Mouse (Mus musculus) thymus, postnatal 36 days (tissue): ENCODE results near the gene Syt9.

ENCODE experiments used
- DNase-seq, 2 experiments: peaks; one replicate each; pipeline ENCODE4 v3.0.0; 2022; ENCODE audit warnings: mixed read lengths in 2 of 2

The Syt9 gene

DNA sequence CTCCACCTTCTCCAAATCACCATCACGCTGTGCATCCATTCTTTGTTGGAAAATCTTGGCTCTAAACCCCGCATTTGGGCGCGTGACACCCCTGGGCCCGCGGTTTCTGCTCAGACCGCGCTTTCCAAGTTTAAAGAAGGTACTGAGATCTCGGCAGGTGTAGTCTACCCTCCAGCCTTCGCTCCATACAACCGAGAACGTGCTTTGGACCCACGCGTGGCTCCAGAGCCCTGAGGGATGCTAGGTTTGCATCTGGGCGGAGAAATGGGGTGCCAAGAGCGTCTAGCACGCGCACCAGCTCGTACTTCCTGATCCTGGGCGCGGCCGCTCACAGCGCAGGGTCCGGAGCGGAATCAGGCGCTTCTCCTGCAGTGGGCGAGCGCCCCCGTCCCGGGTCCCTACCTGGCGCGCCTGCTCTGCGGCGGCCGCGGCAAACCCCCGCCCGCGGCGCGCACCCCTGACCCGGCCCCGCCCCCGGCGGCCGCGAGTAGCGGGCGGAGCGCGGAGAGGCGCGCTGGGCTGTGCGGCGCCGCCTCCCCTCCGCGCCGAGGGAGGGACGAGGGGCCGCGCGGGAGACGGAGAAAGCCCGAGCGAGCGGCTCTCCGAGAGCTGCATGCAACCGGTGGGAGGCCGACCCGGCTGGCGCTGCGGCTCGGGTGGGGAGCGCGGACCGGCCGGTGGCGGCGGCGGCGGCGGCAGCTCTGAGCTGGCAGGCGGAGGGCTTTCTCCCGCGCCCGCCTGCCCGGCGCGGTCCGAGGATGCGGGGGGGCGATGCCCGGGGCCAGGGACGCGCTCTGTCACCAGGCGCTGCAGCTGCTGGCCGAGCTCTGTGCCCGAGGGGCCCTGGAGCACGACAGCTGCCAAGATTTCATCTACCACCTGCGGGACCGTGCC lies at the start of gene Syt9:
Gene Syt9, plus strand, starts transcription at position 497 of the 894 bp plus-strand sequence.
- peak; percentile 1 to 9 for DNase-seq

- no peak for DNase-seq
Observed at GRCm38 (mm10) chr7:107339013-107339412, 31.5 kb upstream of the Syt9 start.

DNA sequence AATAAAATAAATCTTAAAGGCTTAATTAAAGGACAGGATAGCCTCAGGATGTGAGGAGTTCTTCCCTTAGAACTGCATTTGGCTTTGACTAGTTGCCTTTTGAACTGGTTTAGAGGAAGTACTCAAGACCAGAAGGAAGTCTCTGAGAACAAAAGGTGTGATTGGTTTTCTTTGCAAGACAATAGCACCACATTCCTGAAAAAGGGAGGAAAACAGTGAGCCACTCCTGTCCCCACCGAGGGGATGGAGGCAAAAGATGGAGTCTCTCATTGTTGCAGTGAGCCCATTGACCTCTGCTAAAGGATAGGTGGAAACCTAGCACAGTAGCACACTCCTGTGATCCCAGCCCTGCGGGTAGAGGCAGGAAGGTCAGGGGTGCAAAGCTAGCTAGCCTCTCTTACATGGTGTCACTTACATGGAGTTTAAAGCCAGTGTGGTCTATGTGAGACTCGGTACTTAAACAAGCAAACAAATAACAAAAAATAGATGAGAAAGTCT lies 30.9 kb upstream of the Syt9 start:
- no peak for DNase-seq

- DNase-seq, result no peak
Observed at GRCm38 (mm10) chr7:107340221-107340620, 30.3 kb upstream of the Syt9 start.

DNA sequence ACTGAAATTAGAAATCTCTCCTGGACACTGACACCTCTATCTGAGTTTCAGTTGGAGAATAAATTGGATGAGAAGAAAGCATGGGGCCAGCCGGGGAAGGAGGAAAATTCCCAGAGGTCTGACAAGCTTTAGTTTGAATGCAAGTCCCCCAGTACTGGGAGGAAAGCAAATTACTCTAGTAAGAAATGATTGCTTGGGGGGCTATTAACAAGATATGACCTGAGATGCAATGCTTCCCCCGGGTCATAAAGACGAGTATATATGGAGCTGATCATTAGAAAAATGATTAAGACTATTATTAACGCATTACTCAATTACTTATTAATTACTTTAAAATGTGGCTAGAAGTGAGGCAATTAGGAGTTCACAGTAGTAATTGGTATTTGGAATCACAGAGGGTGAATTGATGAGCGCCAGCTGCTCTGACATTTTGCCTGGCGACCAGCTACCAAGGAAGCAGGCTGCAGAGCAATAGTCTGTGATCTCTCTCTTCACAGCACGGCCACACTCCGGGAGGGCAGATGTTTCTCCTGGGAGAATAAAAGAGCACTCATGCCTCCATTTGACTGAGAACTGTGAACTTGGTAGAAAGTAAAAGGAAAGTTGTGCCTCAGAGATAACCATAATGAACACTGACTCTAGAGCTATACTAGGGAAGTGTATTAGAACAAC lies 28.9 kb upstream of the Syt9 start:
- DNase-seq, result no peak

- no peak for DNase-seq
Observed at GRCm38 (mm10) chr7:107349201-107349600, 21.3 kb upstream of the Syt9 start.

DNA sequence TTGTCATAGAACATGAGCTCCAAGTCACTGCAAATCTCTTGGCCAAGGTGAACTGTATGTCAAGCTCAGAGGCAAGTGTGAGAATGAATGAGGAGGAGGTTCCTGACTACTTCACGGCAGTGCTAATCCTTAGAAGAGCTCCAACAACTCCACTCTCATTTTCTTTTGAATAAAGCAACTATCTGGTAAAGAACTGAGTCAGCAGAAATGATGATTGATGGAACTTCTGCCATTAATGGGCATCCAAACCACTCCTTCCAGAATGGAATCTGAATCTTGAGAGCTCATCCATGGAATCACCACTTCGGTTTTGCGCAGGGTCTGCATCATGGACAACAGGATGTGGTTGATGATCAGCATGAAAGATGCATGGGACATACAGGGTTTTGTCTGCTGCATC lies 8.4 kb upstream of the Syt9 start:
- DNase-seq, result no peak

GRCm38 (mm10) chr7:107362634-107363033 lies 7.9 kb upstream of the Syt9 start:
- no peak for DNase-seq

- no peak for DNase-seq
Observed at GRCm38 (mm10) chr7:107371126-107371920, 795 bp downstream of the Syt9 start.

DNA sequence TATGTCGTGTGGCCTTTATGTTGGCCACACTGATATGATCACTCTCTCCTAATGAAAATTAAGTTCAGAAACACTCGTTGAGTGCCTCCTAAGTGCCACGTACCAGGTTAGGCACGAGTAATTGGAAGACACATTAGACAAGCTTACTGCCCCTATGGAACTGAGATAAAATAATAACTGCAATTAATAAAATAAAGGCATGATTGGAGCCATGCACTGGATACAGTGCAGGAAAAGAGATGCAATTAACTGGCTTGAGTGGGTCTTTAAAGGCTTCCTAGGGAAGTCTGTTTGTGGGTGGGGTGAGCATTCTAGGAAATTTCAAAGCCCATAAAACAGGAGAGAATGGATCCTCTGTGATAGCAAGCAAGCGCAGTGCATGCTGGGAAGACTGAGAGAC lies 10.0 kb downstream of the Syt9 start:
- no peak for DNase-seq

- DNase-seq, result no peak
Observed at GRCm38 (mm10) chr7:107389604-107390003, 19.1 kb downstream of the Syt9 start.

GRCm38 (mm10) chr7:107392749-107393148 lies 22.2 kb downstream of the Syt9 start:
- DNase-seq, result no peak

GRCm38 (mm10) chr7:107400061-107400799 lies 29.7 kb downstream of the Syt9 start:
- DNase-seq, result no peak

GRCm38 (mm10) chr7:107403261-107403660 lies 32.7 kb downstream of the Syt9 start:
- no peak for DNase-seq

- no peak for DNase-seq
Observed at GRCm38 (mm10) chr7:107414928-107415327, 44.4 kb downstream of the Syt9 start.

- no peak for DNase-seq
Observed at GRCm38 (mm10) chr7:107417043-107417850, 46.7 kb downstream of the Syt9 start.

GRCm38 (mm10) chr7:107437381-107437780 lies 66.9 kb downstream of the Syt9 start:
- no peak for DNase-seq

DNA sequence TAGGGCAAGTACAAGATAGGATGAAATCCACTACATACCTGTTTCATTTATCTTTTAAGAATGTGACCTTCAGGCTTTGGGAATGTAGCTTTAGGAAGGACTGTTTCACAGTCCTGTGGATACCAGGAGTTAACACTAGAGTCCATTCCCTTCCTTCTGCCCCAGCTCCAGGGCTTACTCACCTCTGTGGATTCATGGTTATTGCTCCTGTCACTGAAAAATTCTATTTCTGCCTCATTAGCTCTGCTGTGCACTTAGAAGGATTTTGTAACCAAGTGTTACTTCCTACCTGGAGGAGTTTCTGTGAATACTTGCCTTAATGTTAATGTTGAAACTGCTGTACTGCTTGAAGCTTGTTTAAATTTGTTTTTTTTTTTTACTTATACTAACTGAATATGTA lies 74.1 kb downstream of the Syt9 start:
- no peak for DNase-seq

DNA sequence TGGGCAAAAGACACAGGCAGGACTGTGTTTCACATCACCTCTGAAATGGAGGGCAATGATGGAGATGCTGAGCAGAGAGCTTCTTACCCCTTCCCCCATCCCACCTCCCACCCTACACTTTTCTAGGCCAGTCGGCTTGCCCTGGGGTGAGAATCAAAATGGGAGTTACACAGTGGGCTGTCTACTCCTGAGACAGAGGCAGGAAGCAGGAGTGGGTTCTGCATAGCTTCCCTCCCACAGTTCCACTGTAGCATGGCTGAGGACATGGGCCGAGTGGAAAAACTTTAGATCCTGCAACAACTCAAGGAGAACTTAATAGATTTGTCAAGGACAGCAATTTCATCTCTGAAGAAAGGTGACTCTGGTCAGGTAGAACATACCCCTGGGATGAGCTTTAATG lies 84.1 kb downstream of the Syt9 start:
- no peak for DNase-seq

- DNase-seq, result no peak
Observed at GRCm38 (mm10) chr7:107455118-107455521, 84.6 kb downstream of the Syt9 start.

DNA sequence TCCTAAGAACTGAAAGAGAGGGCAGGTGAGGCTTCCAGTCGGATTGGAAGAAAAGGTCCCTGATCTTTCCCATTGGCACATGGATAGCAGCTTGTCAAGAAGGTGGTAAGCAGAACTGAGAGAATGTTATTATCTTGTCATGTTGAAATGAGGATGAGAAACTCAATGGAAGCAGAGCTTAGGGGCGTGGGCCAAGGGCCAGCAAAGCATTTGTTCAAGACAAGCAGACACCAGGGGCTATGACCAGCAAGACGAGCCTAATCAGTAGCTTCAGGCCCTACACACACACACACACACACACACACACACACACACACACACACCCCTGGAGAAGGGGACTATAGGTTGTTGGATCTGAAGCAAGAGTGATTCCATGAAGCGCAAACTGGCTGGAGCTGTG lies 90.6 kb downstream of the Syt9 start:
- DNase-seq, result no peak
